In genomic region chr1:181334329-181335018, GRCm38 (mm10) we compare ENCODE assay signal across 12 mouse cellular contexts. TPM values are rescaled to one million over a fixed set of nuclear protein-coding genes. Genes with fewer than 3 reads are reported as not detected.
A peak's percentile ranks its signal among the peaks of the same experiment; 100 is the strongest.
DNase-seq lines count a peak whose midpoint lies in the region; ATAC-seq and TF ChIP-seq lines count a peak whose summit lies in the region.
"Had no signal": no experiment of that assay in that cellular context is flagged by ENCODE, and none has a peak within 500 bp of the region (broad histone marks: within the 10 kb centered on the region; RNA-seq: fewer than 3 reads in every experiment).

No protein-coding gene starts in this region.

- no peak for ATAC-seq in midbrain, postnatal 0 days (ENCODE audit: low FRiP score)
- ATAC-seq in midbrain, embryonic 11.5 days (ENCODE audit: low FRiP score) = no peak
- ATAC-seq in erythroid progenitor cell, adult 5-6 weeks (replicated peaks; ENCODE audit: low FRiP score, poor library complexity, severe bottlenecking) = peak; percentile 87
- ATAC-seq: hindbrain, embryonic 16.5 days had no signal

- no peaks in the 10 kb centered on the region for H3K9me3 ChIP-seq in midbrain, postnatal 0 days (ENCODE audit: low read length)
- H3K9me3 ChIP-seq in midbrain, embryonic 11.5 days (ENCODE audit: control insufficient read depth, low read length) = no peaks in the 10 kb centered on the region
- H3K9me3 ChIP-seq: embryonic facial prominence, embryonic 13.5 days; neural tube, embryonic 12.5 days had no signal

- H3K9ac ChIP-seq in midbrain, postnatal 0 days (replicated peaks; ENCODE audit: low read length, poor library complexity, severe bottlenecking) = no peak overlapping the region
- H3K9ac ChIP-seq in midbrain, embryonic 11.5 days (ENCODE audit: low read length) = no peak overlapping the region
- H3K9ac ChIP-seq: embryonic facial prominence, embryonic 13.5 days; neural tube, embryonic 12.5 days had no signal

- H3K36me3 ChIP-seq in midbrain, postnatal 0 days (ENCODE audit: insufficient read depth, low read length) = no peaks in the 10 kb centered on the region
- H3K36me3 ChIP-seq in midbrain, embryonic 11.5 days (ENCODE audit: control insufficient read depth, insufficient read depth, low read length) = no peaks in the 10 kb centered on the region
- H3K36me3 ChIP-seq: embryonic facial prominence, embryonic 13.5 days; neural tube, embryonic 12.5 days had no signal

- TF ChIP-seq CTCF in midbrain, postnatal 0 days (IDR thresholded peaks at IDR 0.05) = peak; percentile 32

- H3K4me2 ChIP-seq in midbrain, postnatal 0 days (ENCODE audit: low read depth, low read length, poor library complexity, severe bottlenecking) = no peak overlapping the region
- H3K4me2 ChIP-seq in midbrain, embryonic 11.5 days = no peak overlapping the region
- H3K4me2 ChIP-seq: embryonic facial prominence, embryonic 13.5 days; neural tube, embryonic 12.5 days had no signal

- H3K4me1 ChIP-seq in midbrain, postnatal 0 days (ENCODE audit: insufficient read depth, low read length) = no peaks in the 10 kb centered on the region
- H3K4me1 ChIP-seq in midbrain, embryonic 11.5 days (ENCODE audit: control insufficient read depth, insufficient read depth, low read length) = no peaks in the 10 kb centered on the region
- H3K4me1 ChIP-seq: embryonic facial prominence, embryonic 13.5 days; neural tube, embryonic 12.5 days had no signal

- peak; percentile 20 for DNase-seq in midbrain, postnatal 0 days (ENCODE audit: low spot score)
- no peak for DNase-seq in midbrain, embryonic 11.5 days (ENCODE audit: low spot score, missing footprints)
- peak; percentile 39 to 60 for DNase-seq in spleen, postnatal 14 days (ENCODE audit: low spot score in 2 of 2)
- no peak for DNase-seq in adrenal gland, postnatal 25 days
- no peak for DNase-seq in layer of hippocampus, adult 8-10 months (ENCODE audit: low spot score in 2 of 2)
- DNase-seq in cerebellum, postnatal 14 days = no peak
- DNase-seq: gastrocnemius, postnatal 14 days; lung, postnatal 10 days had no signal

- no peak overlapping the region for H3K27ac ChIP-seq in midbrain, postnatal 0 days (ENCODE audit: low read depth, low read length)
- no peak overlapping the region for H3K27ac ChIP-seq in midbrain, embryonic 11.5 days (ENCODE audit: low read depth, low read length)
- H3K27ac ChIP-seq: embryonic facial prominence, embryonic 13.5 days; neural tube, embryonic 12.5 days had no signal

- H3K4me3 ChIP-seq in midbrain, postnatal 0 days (ENCODE audit: low read depth, low read length) = no peak overlapping the region
- H3K4me3 ChIP-seq in midbrain, embryonic 11.5 days (ENCODE audit: low read depth, low read length) = no peak overlapping the region
- H3K4me3 ChIP-seq: embryonic facial prominence, embryonic 13.5 days; neural tube, embryonic 12.5 days had no signal

- no peaks in the 10 kb centered on the region for H3K27me3 ChIP-seq in midbrain, postnatal 0 days (ENCODE audit: insufficient read depth, low read length)
- H3K27me3 ChIP-seq in midbrain, embryonic 11.5 days (ENCODE audit: control insufficient read depth, insufficient read depth, low read length) = no peaks in the 10 kb centered on the region
- H3K27me3 ChIP-seq: embryonic facial prominence, embryonic 13.5 days; neural tube, embryonic 12.5 days had no signal

- 82% methylated on average over 6 of the region's 6 CpGs for WGBS in midbrain, postnatal 0 days
- WGBS in midbrain, embryonic 11.5 days = 92% methylated on average over 6 of the region's 6 CpGs

RNA-seq across cellular contexts. Expression of gene Cnih3, which starts 18.0 kb away (rescaled TPM):
- total RNA-seq in midbrain, postnatal 0 days (2014; rRNA removed) = 35.7 and 40.1 TPM in 2 replicates
- polyA plus RNA-seq in midbrain, postnatal 0 days (2015; fragmentation: Nextera tagmentation; extraction: Ambion mirVana) = 18.8 and 22.5 TPM in 2 replicates
- 1.2 and 1.3 TPM in 2 replicates for polyA plus RNA-seq in midbrain, embryonic 11.5 days (2014; fragmentation: Nextera tagmentation; extraction: Ambion mirVana)
- not detected in 2 replicates for total RNA-seq in erythroid progenitor cell, adult 5-6 weeks (2015; ENCODE audit: low replicate concordance)
- not detected in 2 replicates for total RNA-seq in erythroid progenitor cell, adult 5-6 weeks (2017; ENCODE audit: low replicate concordance)
- total RNA-seq in adrenal gland, postnatal 25 days (2021) = not detected in 2 replicates
- total RNA-seq in layer of hippocampus, adult 8-10 months (2022) = 10 to 100 TPM; 53.8 to 68.4 (median 59.4) TPM

Comparison
In these comparisons a context has a peak if more than half of its experiments do, and no peak if none do; other contexts are left out.
1. DNase-seq: peak in midbrain, postnatal 0 days (single experiment) and spleen, postnatal 14 days (2 of 2); none in midbrain, embryonic 11.5 days (single experiment), adrenal gland, postnatal 25 days (single experiment), layer of hippocampus, adult 8-10 months (0 of 2) and cerebellum, postnatal 14 days (0 of 2).
2. RNA of gene Cnih3, which starts 18.0 kb away (total RNA-seq): 53.8 to 68.4 TPM in layer of hippocampus, adult 8-10 months and 35.7 to 40.1 TPM in midbrain, postnatal 0 days; not detected in adrenal gland, postnatal 25 days and not detected in erythroid progenitor cell, adult 5-6 weeks; every median in the first group is over 10 times any median in the second.